Mouse (Mus musculus) monocyte, adult 5-6 weeks (primary cell): ENCODE data around the gene Sept1. TPM values are rescaled to one million over a fixed set of nuclear protein-coding genes. Genes with fewer than 3 reads are reported as not detected.
"Not testable (repeated sequence)": the region's sequence is repeated elsewhere in the genome, so short reads cannot be mapped to it uniquely, and the experiment has no call there.

ENCODE experiments used
- ATAC-seq: fragments of 153-309, 156-312 bp; replicated peaks from 2 replicates; pipeline ENCODE4 v1.8.0; 2017; ENCODE audit warnings: mild to moderate bottlenecking; ENCODE audit not compliant: low TSS enrichment, insufficient number of reproducible peaks, severe bottlenecking, poor library complexity, low FRiP score
- total RNA-seq: library from RNA; stranded (forward); fragments of 200-1000, 200-491, 200-594 nt; gene quantifications from 3 replicates; pipeline ENCODE4 v1.2.3, GENCODE M21; 2017

Gene Sept1
- total RNA-seq, 1 experiment from 2014 or later, result 117 TPM

- no peak for ATAC-seq
Observed at GRCm38 (mm10) chr7:127255965-127256364, 23.0 kb upstream of the Sept1 start.

GRCm38 (mm10) chr7:127255008-127255407 is 22.1 kb upstream of the Sept1 start:
- no peak for ATAC-seq

GRCm38 (mm10) chr7:127253821-127254769 is 21.2 kb upstream of the Sept1 start:
- ATAC-seq, result peak; percentile 77

GRCm38 (mm10) chr7:127253341-127253740 is 20.4 kb upstream of the Sept1 start:
- ATAC-seq, result no peak

- 0 out of 2 replicates have a peak, but pooled peaks have one; percentile 18 for ATAC-seq
Observed at GRCm38 (mm10) chr7:127252414-127252813, 19.5 kb upstream of the Sept1 start.

- not testable (repeated sequence) for ATAC-seq
Observed at GRCm38 (mm10) chr7:127250511-127250910, 17.6 kb upstream of the Sept1 start.

- no peak; the same call in 1 of the 2 replicates for ATAC-seq
Observed at GRCm38 (mm10) chr7:127244658-127245510, 12.0 kb upstream of the Sept1 start.

GRCm38 (mm10) chr7:127243870-127244657 is 11.1 kb upstream of the Sept1 start, which contains the start of gene Zfp771:
Gene Zfp771, plus strand, starts transcription at chr7:127244274.
- peak; percentile 96 for ATAC-seq

GRCm38 (mm10) chr7:127243361-127243867 is 10.5 kb upstream of the Sept1 start:
- no peak for ATAC-seq

GRCm38 (mm10) chr7:127234777-127235176 is 1.8 kb upstream of the Sept1 start:
- ATAC-seq, result no peak

GRCm38 (mm10) chr7:127233765-127234164 is 835 bp upstream of the Sept1 start:
- ATAC-seq, result no peak

- peak; percentile 9; the same call in 1 of the 2 replicates for ATAC-seq
Observed at GRCm38 (mm10) chr7:127233368-127233749, 429 bp upstream of the Sept1 start.

- no peak for ATAC-seq
Observed at GRCm38 (mm10) chr7:127231826-127232621, 906 bp downstream of the Sept1 start.

- no peak for ATAC-seq
Observed at GRCm38 (mm10) chr7:127231376-127231775, 1.6 kb downstream of the Sept1 start.

- peak; percentile 81 for ATAC-seq
Observed at GRCm38 (mm10) chr7:127228615-127229303, 4.2 kb downstream of the Sept1 start.

- ATAC-seq, result no peak
Observed at GRCm38 (mm10) chr7:127225147-127225995, 7.6 kb downstream of the Sept1 start.
